Mouse (Mus musculus) lung, postnatal 0 days (tissue): ENCODE measurements around the gene Ubl3.

Experiments
- CTCF ChIP-seq: IDR thresholded peaks from 2 replicates; pipeline ENCODE4 v1.5.1; 2016; ENCODE audit warnings: antibody characterized with exemption, mild to moderate bottlenecking
- EP300 ChIP-seq: IDR thresholded peaks from 2 replicates; pipeline ENCODE4 v1.6.1; 2016; ENCODE audit warnings: antibody characterized with exemption, mild to moderate bottlenecking, control low read depth

DNA sequence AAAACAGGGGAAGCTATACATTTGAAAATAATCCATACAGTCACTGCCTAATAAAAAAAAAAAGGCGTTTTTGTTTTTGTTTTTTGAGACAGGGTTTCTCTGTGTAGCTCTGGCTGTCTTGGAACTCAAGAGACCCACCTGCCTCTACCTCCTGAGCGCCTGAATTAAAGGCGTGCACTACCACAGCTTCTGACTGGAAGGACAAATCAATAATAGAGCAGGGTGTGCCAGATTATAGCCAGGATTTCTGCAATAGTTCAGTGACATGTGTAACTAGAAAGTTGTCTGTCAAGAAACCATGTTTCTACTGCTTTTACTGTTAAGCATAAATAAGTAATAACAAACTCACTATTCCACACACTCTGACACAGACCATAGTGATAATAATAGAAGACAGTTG lies 30.2 kb downstream of the Ubl3 start:
- TF ChIP-seq EP300 (no peak), CTCF (no peak)
